Mouse (Mus musculus) kidney, embryonic 14.5 days (tissue): ENCODE measurements around the gene Gnai3. TPM values are rescaled to one million over a fixed set of nuclear protein-coding genes. Genes with fewer than 3 reads are reported as not detected.

Experiments used
- ATAC-seq: fragments of 200-750 bp; cut with Nextera tagmentation; 2 replicates; pipeline ENCODE4 v1.8.0; 2017; ENCODE audit warnings: moderate number of reproducible peaks, mild to moderate bottlenecking, moderate TSS enrichment, moderate library complexity; ENCODE audit not compliant: low FRiP score, low TSS enrichment
- H3K27ac ChIP-seq: fragments of 300-500 bp; sonication (generic); 2 replicates; pipeline ENCODE4 v1.5.1; 2014; ENCODE audit warnings: low read depth, mild to moderate bottlenecking, low read length, moderate library complexity, mixed read lengths
- H3K27me3 ChIP-seq: fragments of 300-500 bp; sonication (generic); 2 replicates; pipeline ENCODE4 v1.6.1; 2014; ENCODE audit warnings: mild to moderate bottlenecking, low read length; ENCODE audit not compliant: control insufficient read depth, insufficient read depth
- H3K36me3 ChIP-seq: fragments of 300-500 bp; sonication (generic); 2 replicates; pipeline ENCODE4 v1.6.1; 2014; ENCODE audit warnings: low read length, mixed read lengths; ENCODE audit not compliant: control insufficient read depth, insufficient read depth
- H3K4me1 ChIP-seq: fragments of 300-500 bp; sonication (generic); 2 replicates; pipeline ENCODE4 v1.6.1; 2014; ENCODE audit warnings: low read length, mixed read lengths; ENCODE audit not compliant: control insufficient read depth, insufficient read depth
- H3K4me2 ChIP-seq: fragments of 300-500 bp; sonication (generic); replicated peaks from 2 replicates; pipeline ENCODE4 v1.6.1; 2014; ENCODE audit warnings: low read depth, mild to moderate bottlenecking, low read length
- H3K4me3 ChIP-seq: fragments of 300-500 bp; sonication (generic); 2 replicates; pipeline ENCODE4 v1.5.1; 2014; ENCODE audit warnings: mild to moderate bottlenecking, low read length
- H3K9ac ChIP-seq: fragments of 300-500 bp; sonication (generic); 2 replicates; pipeline ENCODE4 v1.6.1; 2014; ENCODE audit warnings: low read depth, mild to moderate bottlenecking, low read length, moderate library complexity
- H3K9me3 ChIP-seq: fragments of 300-500 bp; sonication (generic); 2 replicates; pipeline ENCODE4 v1.6.1; 2016; ENCODE audit warnings: low read length; ENCODE audit not compliant: control insufficient read depth
- WGBS: fragments of 180-500 bp; shearing (Covaris S2); extraction: QIAGEN DNeasy Blood & Tissue Kit; methylation state at CpG from one replicate; pipeline ENCODE4 v1.1.7; 2014; 5-methylcytosine and 5-hydroxymethylcytosine counted together
- polyA plus RNA-seq: library from polyadenylated mRNA; unstranded; fragments of >200 nt; fragmentation: Nextera tagmentation; extraction: Ambion mirVana; gene quantifications from 2 replicates; pipeline ENCODE4 v1.2.1, GENCODE M21; 2014

Gnai3 gene
- polyA plus RNA-seq, 1 experiment from 2014 or later: 181 TPM

- H3K9me3 ChIP-seq: no peaks in the 10 kb centered on the region
- ATAC-seq: no peak
- 75% methylated on average over 6 of the region's 6 CpGs for WGBS
- H3K27me3 ChIP-seq: no peaks in the 10 kb centered on the region
- H3K4me1 ChIP-seq: no peaks in the 10 kb centered on the region
- H3K9ac ChIP-seq: no peak overlapping the region
- no peak overlapping the region for H3K27ac ChIP-seq
- no peak overlapping the region for H3K4me3 ChIP-seq
- H3K36me3 ChIP-seq: no peaks in the 10 kb centered on the region
- H3K4me2 ChIP-seq: no peak overlapping the region
Measured at GRCm38 (mm10) chr3:108093306-108093705, 52.6 kb downstream of the Gnai3 start.

- no peak within 1 kb of the TSS for H3K9ac ChIP-seq
- H3K4me2 ChIP-seq: no peak within 1 kb of the TSS
- 80% methylated on average over 15 of the region's 15 CpGs for WGBS
- H3K27me3 ChIP-seq: no peaks in the 10 kb centered on the region
- H3K36me3 ChIP-seq: no peaks in the 10 kb centered on the region
- ATAC-seq: no peak
- no peaks in the 10 kb centered on the region for H3K9me3 ChIP-seq
- H3K4me1 ChIP-seq: no peaks in the 10 kb centered on the region
- H3K4me3 ChIP-seq: no peak within 1 kb of the TSS
- no peak within 1 kb of the TSS for H3K27ac ChIP-seq
Measured at GRCm38 (mm10) chr3:108092536-108093115, 53.3 kb downstream of the Gnai3 start, which contains the start of gene Gnat2. Gene Gnat2, plus strand, starts transcription at chr3:108092789.

GRCm38 (mm10) chr3:108092030-108092429, 53.9 kb downstream of the Gnai3 start:
- Histone ChIP-seq H3K36me3 (no peaks in the 10 kb centered on the region), H3K4me1 (peaks cover 3% of the 10 kb centered on the region; the same call in 1 of the 2 replicates), H3K4me2 (no peak overlapping the region), H3K27ac (no peak overlapping the region), H3K9ac (no peak overlapping the region), H3K4me3 (no peak overlapping the region), H3K27me3 (no peaks in the 10 kb centered on the region), H3K9me3 (no peaks in the 10 kb centered on the region)
- no peak for ATAC-seq
- 74% methylated on average over 6 of the region's 6 CpGs for WGBS

GRCm38 (mm10) chr3:108090561-108090960, 55.4 kb downstream of the Gnai3 start:
- Histone ChIP-seq H3K27ac (no peak overlapping the region), H3K4me3 (no peak overlapping the region), H3K4me1 (peaks cover 3% of the 10 kb centered on the region; the same call in 1 of the 2 replicates), H3K27me3 (no peaks in the 10 kb centered on the region), H3K36me3 (no peaks in the 10 kb centered on the region), H3K4me2 (no peak overlapping the region), H3K9me3 (no peaks in the 10 kb centered on the region), H3K9ac (no peak overlapping the region)
- ATAC-seq: no peak
- WGBS: 85% methylated on average over 2 of the region's 2 CpGs

- Histone ChIP-seq H3K4me3 (no peak overlapping the region), H3K4me2 (no peak overlapping the region), H3K27ac (no peak overlapping the region), H3K9ac (no peak overlapping the region), H3K27me3 (no peaks in the 10 kb centered on the region), H3K9me3 (no peaks in the 10 kb centered on the region), H3K36me3 (no peaks in the 10 kb centered on the region), H3K4me1 (peaks cover 3% of the 10 kb centered on the region; the same call in 1 of the 2 replicates)
- no peak for ATAC-seq
- 36% methylated on average over 2 of the region's 2 CpGs for WGBS
Measured at GRCm38 (mm10) chr3:108089916-108090315, 56.0 kb downstream of the Gnai3 start.

GRCm38 (mm10) chr3:108088842-108089380, 57.0 kb downstream of the Gnai3 start:
- Histone ChIP-seq H3K9me3 (no peaks in the 10 kb centered on the region), H3K9ac (no peak overlapping the region), H3K4me1 (peaks cover 13% of the 10 kb centered on the region; the same call in 1 of the 2 replicates), H3K36me3 (no peaks in the 10 kb centered on the region), H3K27me3 (no peaks in the 10 kb centered on the region), H3K4me3 (no peak overlapping the region), H3K27ac (no peak overlapping the region; the same call in 1 of the 2 replicates), H3K4me2 (no peak overlapping the region)
- ATAC-seq: no peak
- 40% methylated on average over 5 of the region's 5 CpGs for WGBS

GRCm38 (mm10) chr3:108087329-108087728, 58.6 kb downstream of the Gnai3 start:
- H3K27ac ChIP-seq: no peak overlapping the region
- no peak overlapping the region for H3K4me2 ChIP-seq
- no peaks in the 10 kb centered on the region for H3K27me3 ChIP-seq
- no peaks in the 10 kb centered on the region for H3K9me3 ChIP-seq
- H3K36me3 ChIP-seq: 0 out of 2 replicates have a peak, but pooled peaks cover 2% of the 10 kb centered on the region
- 77% methylated on average over 3 of the region's 3 CpGs for WGBS
- H3K4me3 ChIP-seq: no peak overlapping the region
- peaks cover 23% of the 10 kb centered on the region for H3K4me1 ChIP-seq
- no peak for ATAC-seq
- H3K9ac ChIP-seq: no peak overlapping the region

GRCm38 (mm10) chr3:108086470-108086979, 59.4 kb downstream of the Gnai3 start, which contains the start of gene Ampd2:
Gene Ampd2, minus strand, starts transcription at chr3:108086651.
- Histone ChIP-seq H3K4me2 (peak within 1 kb of the TSS; percentile 96), H3K36me3 (0 out of 2 replicates have a peak, but pooled peaks cover 2% of the 10 kb centered on the region), H3K4me3 (peak within 1 kb of the TSS; percentile 78), H3K9ac (peak within 1 kb of the TSS; percentile 73), H3K27me3 (no peaks in the 10 kb centered on the region), H3K4me1 (peaks cover 31% of the 10 kb centered on the region), H3K9me3 (no peaks in the 10 kb centered on the region), H3K27ac (peak within 1 kb of the TSS; percentile 94)
- under 1% methylated on average over 29 of the region's 29 CpGs for WGBS
- ATAC-seq: peak; percentile 44
